Mouse (Mus musculus) MEL (cell line): ENCODE measurements at regions not wholly inside any gene's neighbourhood (a gene's known extent, or its start where the extent isn't known, plus 50 kb on each side); places are given as distances from the start of the nearest gene placed in this dataset.

Experiments
- DNase-seq: peaks from one replicate; pipeline ENCODE4 v3.0.0; 2011; ENCODE audit warnings: low read depth, low spot score
- H3K27ac ChIP-seq: 2 replicates; pipeline ENCODE4 v1.5.1; 2012; ENCODE audit warnings: low read depth, mild to moderate bottlenecking, control low read depth, low read length, moderate library complexity; ENCODE audit not compliant: control insufficient read depth
- H3K27me3 ChIP-seq, 2 experiments: fragments of 150-350 bp in 1 of 2; sonication (generic) in 1 of 2; 2 replicates each; pipeline ENCODE4 v1.6.1; 2012; ENCODE audit warnings: low read length in 2 of 2, mild to moderate bottlenecking in 2 of 2, improper control_type of control experiment in 1 of 2, moderate library complexity in 1 of 2; ENCODE audit not compliant: insufficient read depth in 2 of 2, control insufficient read depth in 1 of 2
- H3K36me3 ChIP-seq, 2 experiments: 2 replicates each; pipeline ENCODE4 v1.6.1; 2012 to 2014; ENCODE audit warnings: low read length in 2 of 2, improper control_type of control experiment in 1 of 2, inconsistent platforms in 1 of 2, mild to moderate bottlenecking in 1 of 2; ENCODE audit not compliant: insufficient read depth in 2 of 2, control insufficient read depth in 1 of 2
- H3K4me1 ChIP-seq, 2 experiments: fragments of 150-350 bp in 1 of 2; sonication (generic) in 1 of 2; 2 replicates each; pipeline ENCODE4 v1.6.1; 2012; ENCODE audit warnings: low read length in 2 of 2, improper control_type of control experiment in 1 of 2, mild to moderate bottlenecking in 1 of 2; ENCODE audit not compliant: insufficient read depth in 2 of 2, control insufficient read depth in 1 of 2
- H3K4me3 ChIP-seq, 2 experiments: fragments of 150-350 bp in 1 of 2; sonication (generic) in 1 of 2; 2 replicates each; pipeline ENCODE4 v1.5.1; 2012; ENCODE audit warnings: low read depth in 2 of 2, low read length in 2 of 2, mild to moderate bottlenecking in 2 of 2, moderate library complexity in 2 of 2, control low read depth in 1 of 2, improper control_type of control experiment in 1 of 2; ENCODE audit not compliant: control insufficient read depth in 1 of 2, insufficient read depth in 1 of 2
- H3K79me2 ChIP-seq: 2 replicates; pipeline ENCODE4 v1.6.1; 2012; ENCODE audit warnings: mild to moderate bottlenecking, low read length, moderate library complexity; ENCODE audit not compliant: control insufficient read depth, poor library complexity, insufficient read depth
- H3K9ac ChIP-seq: 2 replicates; pipeline ENCODE4 v1.6.1; 2012; ENCODE audit warnings: low read depth, mild to moderate bottlenecking, control low read depth, low read length, moderate library complexity; ENCODE audit not compliant: control insufficient read depth, poor library complexity, severe bottlenecking
- H3K9me3 ChIP-seq: fragments of 150-350 bp; sonication (generic); replicated peaks from 2 replicates; pipeline ENCODE4 v1.6.1; 2012; ENCODE audit warnings: mild to moderate bottlenecking, low read length, improper control_type of control experiment, moderate library complexity; ENCODE audit not compliant: insufficient read depth
- CHD1 ChIP-seq: IDR thresholded peaks from 2 replicates; pipeline ENCODE4 v1.6.1; 2012; ENCODE audit warnings: low read depth, mild to moderate bottlenecking, inconsistent platforms, low read length, improper control_type of control experiment
- CHD2 ChIP-seq: IDR thresholded peaks from 2 replicates; pipeline ENCODE4 v1.6.1; 2011; ENCODE audit warnings: low read length, improper control_type of control experiment
- CTCF ChIP-seq, 3 experiments: IDR thresholded peaks in 2 of 3; conservative IDR thresholded peaks in 1 of 3; 2 replicates each; pipeline ENCODE4 v1.5.1; 2011 to 2012; ENCODE audit warnings: low read length in 3 of 3, low read depth in 2 of 3, mild to moderate bottlenecking in 2 of 3, improper control_type of control experiment in 1 of 3, inconsistent platforms in 1 of 3, mixed read lengths in 1 of 3, moderate library complexity in 1 of 3; ENCODE audit not compliant: control insufficient read depth in 1 of 3, insufficient read depth in 1 of 3, poor library complexity in 1 of 3, severe bottlenecking in 1 of 3
- E2F4 ChIP-seq: IDR thresholded peaks from 2 replicates; pipeline ENCODE4 v1.6.1; 2011; ENCODE audit warnings: low read depth, low read length, improper control_type of control experiment, borderline replicate concordance
- ELF1 ChIP-seq: IDR thresholded peaks from 2 replicates; pipeline ENCODE4 v1.6.1; 2014; ENCODE audit warnings: low read depth, mild to moderate bottlenecking, inconsistent platforms, low read length, improper control_type of control experiment, moderate library complexity
- EP300 ChIP-seq, 2 experiments: IDR thresholded peaks; 2 replicates each; pipeline ENCODE4 v1.6.1; 2011; ENCODE audit warnings: improper control_type of control experiment in 2 of 2, low read length in 2 of 2, low read depth in 1 of 2, mild to moderate bottlenecking in 1 of 2
- ETS1 ChIP-seq: IDR thresholded peaks from 2 replicates; pipeline ENCODE4 v1.6.1; 2012; ENCODE audit warnings: low read depth, mild to moderate bottlenecking, inconsistent platforms, low read length, improper control_type of control experiment, moderate library complexity
- GABPA ChIP-seq: IDR thresholded peaks from 2 replicates; pipeline ENCODE4 v1.6.1; 2012; ENCODE audit warnings: low read depth, mild to moderate bottlenecking, inconsistent platforms, low read length, improper control_type of control experiment, moderate library complexity
- HCFC1 ChIP-seq: IDR thresholded peaks from 2 replicates; pipeline ENCODE4 v1.6.1; 2012; ENCODE audit warnings: low read depth, mild to moderate bottlenecking, inconsistent platforms, low read length, improper control_type of control experiment, moderate library complexity
- JUND ChIP-seq: IDR thresholded peaks from 2 replicates; pipeline ENCODE4 v1.6.1; 2011; ENCODE audit warnings: low read depth, mild to moderate bottlenecking, improper control_type of control experiment, low read length
- MAFK ChIP-seq: IDR thresholded peaks from 2 replicates; pipeline ENCODE4 v1.6.1; 2011; ENCODE audit warnings: low read depth, mild to moderate bottlenecking, low read length, improper control_type of control experiment, borderline replicate concordance
- MAX ChIP-seq: IDR thresholded peaks from 2 replicates; pipeline ENCODE4 v1.6.1; 2011; ENCODE audit warnings: low read length, improper control_type of control experiment
- MAZ ChIP-seq: IDR thresholded peaks from 2 replicates; pipeline ENCODE4 v1.6.1; 2012; ENCODE audit warnings: low read depth, mild to moderate bottlenecking, inconsistent platforms, low read length, improper control_type of control experiment
- MXI1 ChIP-seq: IDR thresholded peaks from 2 replicates; pipeline ENCODE4 v1.6.1; 2011; ENCODE audit warnings: mild to moderate bottlenecking, low read depth, low read length, improper control_type of control experiment
- MYB ChIP-seq: IDR thresholded peaks from 2 replicates; pipeline ENCODE4 v1.6.1; 2011; ENCODE audit warnings: mild to moderate bottlenecking, low read depth, low read length, improper control_type of control experiment
- MYC ChIP-seq: IDR thresholded peaks from 2 replicates; pipeline ENCODE4 v1.6.1; 2011; ENCODE audit warnings: low read depth, mild to moderate bottlenecking, low read length, improper control_type of control experiment, moderate library complexity
- NELFE ChIP-seq: IDR thresholded peaks from 2 replicates; pipeline ENCODE4 v1.6.1; 2011; ENCODE audit warnings: low read depth, low read length, improper control_type of control experiment
- NRF1 ChIP-seq: IDR thresholded peaks from 2 replicates; pipeline ENCODE4 v1.6.1; 2014; ENCODE audit warnings: low read depth, mild to moderate bottlenecking, inconsistent platforms, low read length, improper control_type of control experiment, moderate library complexity; ENCODE audit not compliant: poor library complexity, insufficient read depth, severe bottlenecking
- POLR2AphosphoS5 ChIP-seq: IDR thresholded peaks from 2 replicates; pipeline ENCODE4 v1.6.1; 2012; ENCODE audit warnings: low read depth, borderline replicate concordance, mild to moderate bottlenecking, inconsistent platforms, low read length, moderate library complexity, mixed read lengths
- RAD21 ChIP-seq: IDR thresholded peaks from 2 replicates; pipeline ENCODE4 v1.6.1; 2011; ENCODE audit warnings: mild to moderate bottlenecking, low read depth, low read length, improper control_type of control experiment
- RCOR1 ChIP-seq: IDR thresholded peaks from 2 replicates; pipeline ENCODE4 v1.6.1; 2012; ENCODE audit warnings: low read depth, mild to moderate bottlenecking, inconsistent platforms, low read length, improper control_type of control experiment
- SIN3A ChIP-seq: IDR thresholded peaks from 2 replicates; pipeline ENCODE4 v1.6.1; 2012; ENCODE audit warnings: low read length, improper control_type of control experiment, inconsistent platforms
- SMC3 ChIP-seq: IDR thresholded peaks from 2 replicates; pipeline ENCODE4 v1.6.1; 2011; ENCODE audit warnings: low read depth, low read length, improper control_type of control experiment
- TBP ChIP-seq: IDR thresholded peaks from 2 replicates; pipeline ENCODE4 v1.8.0; 2011; ENCODE audit warnings: low read depth, low read length, improper control_type of control experiment
- TCF12 ChIP-seq: IDR thresholded peaks from 2 replicates; pipeline ENCODE4 v1.6.1; 2014; ENCODE audit warnings: low read depth, mild to moderate bottlenecking, inconsistent platforms, low read length, improper control_type of control experiment, moderate library complexity
- ZMIZ1 ChIP-seq: IDR thresholded peaks from 2 replicates; pipeline ENCODE4 v1.6.1; 2012; ENCODE audit warnings: low read depth, mild to moderate bottlenecking, inconsistent platforms, low read length, improper control_type of control experiment, moderate library complexity

DNA sequence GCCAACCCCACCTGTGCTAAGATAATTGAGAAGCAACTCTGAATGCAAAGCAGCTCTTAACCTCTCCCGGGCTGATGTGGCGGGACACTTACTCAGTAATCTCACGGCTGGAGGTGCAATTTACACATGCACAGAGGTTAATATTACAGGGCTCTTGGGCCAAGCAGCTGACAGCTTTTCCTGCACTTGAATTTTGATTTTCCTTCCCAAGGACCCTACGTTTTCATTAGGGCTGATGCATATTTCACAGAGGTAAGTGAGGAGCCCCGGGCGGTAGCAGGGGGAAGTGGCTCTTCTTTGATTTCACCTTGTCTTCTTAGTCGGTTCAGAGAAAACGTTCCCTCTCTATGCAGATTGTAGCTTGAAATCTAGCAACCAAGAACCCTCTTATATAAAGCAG, 139.7 kb downstream of the 1700010I14Rik start:
- no peaks in the 10 kb centered on the region for H3K36me3 ChIP-seq
- H3K27ac ChIP-seq, result no peak overlapping the region
- no peaks in the 10 kb centered on the region for H3K27me3 ChIP-seq
- no peak overlapping the region for H3K9ac ChIP-seq
- no peaks in the 10 kb centered on the region for H3K4me1 ChIP-seq
- H3K79me2 ChIP-seq, result no peaks in the 10 kb centered on the region
- TF ChIP-seq CTCF (IDR thresholded peaks at IDR 0.05 in 2 of 3, conservative IDR thresholded peaks at IDR 0.05 in 1 of 3; ENCODE audit: control insufficient read depth in 1 of 3, insufficient read depth in 1 of 3, low read depth in 2 of 3, low read length in 3 of 3, poor library complexity in 1 of 3, severe bottlenecking in 1 of 3), result no peak
- no peak for TF ChIP-seq SIN3A
- TF ChIP-seq ZMIZ1, result no peak
- no peak overlapping the region for H3K4me3 ChIP-seq
- no peaks in the 10 kb centered on the region for H3K9me3 ChIP-seq
- no peak for DNase-seq

DNA sequence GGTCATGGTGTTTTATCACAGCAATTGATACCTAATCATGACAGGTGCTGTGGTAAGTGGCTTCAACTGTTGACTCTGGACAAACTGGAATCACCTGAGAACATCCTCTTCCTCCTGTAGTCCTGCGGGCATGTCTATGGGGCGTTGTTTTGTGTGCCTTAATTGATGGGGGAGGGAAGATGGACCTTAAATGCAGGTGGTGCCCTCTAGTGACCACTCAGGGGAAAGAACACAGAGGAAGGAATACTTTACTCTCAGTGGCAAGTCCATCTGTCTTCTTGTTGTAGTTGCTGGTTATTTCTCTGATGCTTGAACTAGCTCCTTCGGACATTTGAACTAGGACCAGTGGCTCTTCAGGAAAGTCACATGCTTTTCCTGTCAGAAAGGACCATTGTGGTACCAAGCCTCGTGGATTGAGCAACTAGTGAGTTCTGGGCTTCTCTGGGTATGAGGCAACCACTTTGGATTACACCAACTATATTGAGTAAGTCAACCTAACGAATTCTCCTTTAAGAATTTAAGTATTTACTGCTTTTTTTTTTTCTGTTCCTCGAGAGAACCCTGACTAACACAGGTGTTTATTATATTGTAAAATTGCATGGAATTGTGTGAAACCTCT, 157.6 kb downstream of the 1700010I14Rik start:
- Histone ChIP-seq H3K9ac (no peak overlapping the region), H3K27me3 (no peaks in the 10 kb centered on the region; a peak in 1 of 4 replicates), H3K36me3 (no peaks in the 10 kb centered on the region), H3K9me3 (no peaks in the 10 kb centered on the region), H3K4me3 (no peak overlapping the region), H3K79me2 (no peaks in the 10 kb centered on the region), H3K27ac (no peak overlapping the region), H3K4me1 (no peaks in the 10 kb centered on the region)
- peak; percentile 41 for DNase-seq
- TF ChIP-seq JUND, result no peak
- TF ChIP-seq HCFC1, result no peak
- TF ChIP-seq RCOR1, result no peak
- TF ChIP-seq E2F4, result no peak
- TF ChIP-seq SMC3, result peak; percentile 38
- TF ChIP-seq GABPA, result no peak
- no peak for TF ChIP-seq MYC
- no peak for TF ChIP-seq TCF12
- TF ChIP-seq ETS1, result no peak
- TF ChIP-seq MAZ, result no peak
- TF ChIP-seq SIN3A, result no peak
- no peak for TF ChIP-seq MAFK
- TF ChIP-seq NRF1, result no peak
- no peak for TF ChIP-seq NELFE
- TF ChIP-seq POLR2AphosphoS5, result no peak
- TF ChIP-seq MAX, result no peak
- no peak for TF ChIP-seq TBP
- TF ChIP-seq MYB, result no peak
- TF ChIP-seq CTCF (IDR thresholded peaks at IDR 0.05 in 2 of 3, conservative IDR thresholded peaks at IDR 0.05 in 1 of 3; ENCODE audit: control insufficient read depth in 1 of 3, insufficient read depth in 1 of 3, low read depth in 2 of 3, low read length in 3 of 3, poor library complexity in 1 of 3, severe bottlenecking in 1 of 3), result peak; percentile 13 to 65 (median 58); a peak in 5 of 6 replicates
- peak; percentile 27 for TF ChIP-seq RAD21
- no peak for TF ChIP-seq CHD1
- no peak for TF ChIP-seq EP300 (IDR thresholded peaks at IDR 0.05; ENCODE audit: low read depth in 1 of 2, low read length in 2 of 2)
- no peak for TF ChIP-seq ELF1
- TF ChIP-seq MXI1, result no peak
- no peak for TF ChIP-seq CHD2
